Mouse (Mus musculus) embryo, embryonic 10 days (tissue): ENCODE results near the gene Zfp13.
"Not testable (repeated sequence)": the region's sequence is repeated elsewhere in the genome, so short reads cannot be mapped to it uniquely, and the experiment has no call there.

Source experiments
- DNase-seq: peaks from one replicate; pipeline ENCODE4 v3.0.0-alpha.2; 2015; ENCODE audit warnings: low spot score

Gene Zfp13

DNA sequence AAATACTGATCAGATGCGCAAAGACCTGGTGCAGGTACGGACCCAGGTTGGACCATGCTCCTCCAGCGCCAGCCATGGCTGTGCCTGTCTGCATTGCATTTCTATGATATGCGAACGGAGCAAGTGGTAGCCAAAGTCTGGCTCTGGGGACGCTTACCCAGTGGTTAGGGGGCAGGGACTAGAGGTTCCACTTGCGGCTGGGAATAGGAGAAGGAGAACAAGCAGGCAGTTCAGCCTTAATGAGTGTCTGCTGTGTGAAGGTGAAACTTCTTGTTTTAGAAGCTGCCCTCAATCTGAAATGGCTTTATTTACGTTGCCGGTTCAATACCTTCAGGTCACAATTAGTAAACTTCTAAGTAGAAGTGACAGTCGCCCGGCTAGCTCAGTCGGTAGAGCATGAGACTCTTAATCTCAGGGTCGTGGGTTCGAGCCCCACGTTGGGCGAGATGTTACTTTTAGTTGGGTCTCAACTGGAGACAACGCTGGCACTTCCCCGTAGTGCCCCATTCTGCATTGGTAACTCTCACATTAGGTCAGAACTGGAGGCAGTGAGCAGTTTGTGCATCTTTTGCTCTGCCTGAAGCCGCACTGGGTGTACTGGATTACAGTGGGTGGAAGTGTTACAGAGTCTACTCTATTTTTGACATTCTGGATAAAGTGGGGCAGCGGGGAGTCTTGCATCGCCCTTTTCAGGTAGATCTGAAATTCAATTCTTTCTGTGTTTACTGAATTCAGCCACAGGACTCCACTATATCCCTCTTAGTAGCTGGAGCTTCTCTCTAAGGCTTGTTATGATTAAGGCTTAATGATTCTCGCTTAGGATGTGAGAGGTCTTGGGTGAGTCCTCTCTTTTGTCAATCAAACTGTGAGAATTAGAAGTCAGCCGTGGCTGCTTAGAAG lies 65.4 kb downstream of the Zfp13 start:
- peak; percentile 60 for DNase-seq

DNA sequence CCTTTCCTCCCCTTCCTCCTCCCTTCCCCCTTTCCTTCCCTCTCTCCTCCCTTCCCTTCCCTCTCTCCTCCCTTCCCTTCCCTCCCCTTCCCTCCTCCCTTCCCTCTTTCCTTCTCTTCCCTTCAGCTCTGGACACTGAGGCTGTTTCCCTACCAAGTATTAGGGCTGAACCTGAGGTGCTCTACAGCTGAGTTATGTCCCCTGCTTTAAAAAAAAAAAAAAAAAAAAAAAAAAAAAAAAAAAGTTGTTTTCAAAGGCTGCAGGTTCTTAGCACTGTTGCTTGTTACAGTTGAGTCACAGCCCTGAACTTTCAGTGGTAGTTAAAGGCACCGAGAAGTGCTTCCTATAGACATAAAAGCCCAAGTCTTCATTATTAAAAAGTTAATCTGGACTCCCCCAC lies 67.9 kb downstream of the Zfp13 start:
- DNase-seq = not testable (repeated sequence)
